In genomic region chr1:92646601-92647000, GRCm38 (mm10) we compare ENCODE assay signal across 29 mouse cellular contexts. TPM values are rescaled to one million over a fixed set of nuclear protein-coding genes. Genes with fewer than 3 reads are reported as not detected.
"Had no signal": no experiment of that assay in that cellular context is flagged by ENCODE, and none has a peak within 500 bp of the region (broad histone marks: within the 10 kb centered on the region; RNA-seq: fewer than 3 reads in every experiment).

No protein-coding gene starts in this region.

- H3K27ac ChIP-seq: kidney, embryonic 15.5 days; left cerebral cortex, adult 2 months; limb, embryonic 12.5 days; liver, embryonic 13.5 days; macrophage; midbrain, embryonic 15.5 days; neural tube, embryonic 13.5 days; stomach, embryonic 15.5 days had no signal

- H3K4me3 ChIP-seq: kidney, embryonic 15.5 days; left cerebral cortex, adult 2 months; limb, embryonic 12.5 days; liver, embryonic 13.5 days; midbrain, embryonic 15.5 days; myocyte; neural tube, embryonic 13.5 days; stomach, embryonic 15.5 days had no signal

- H3K4me2 ChIP-seq: kidney, embryonic 15.5 days; limb, embryonic 12.5 days; liver, embryonic 13.5 days; lung, embryonic 14.5 days; midbrain, embryonic 15.5 days; neural tube, embryonic 13.5 days; stomach, embryonic 15.5 days had no signal

- H3K9ac ChIP-seq: kidney, embryonic 15.5 days; limb, embryonic 12.5 days; liver, embryonic 13.5 days; lung, embryonic 14.5 days; midbrain, embryonic 15.5 days; neural tube, embryonic 13.5 days; stomach, embryonic 15.5 days had no signal

- H3K36me3 ChIP-seq: kidney, embryonic 15.5 days; limb, embryonic 12.5 days; liver, embryonic 13.5 days; midbrain, embryonic 15.5 days; neural tube, embryonic 13.5 days; stomach, embryonic 15.5 days had no signal

- DNase-seq: kidney, adult 11 months; kidney, adult 8-10 months; kidney, postnatal 10 days; kidney, postnatal 36 days; layer of hippocampus, postnatal 36 days; liver; liver, embryonic 13.5 days; lung, embryonic 14.5 days; retina, postnatal 1 day; right cerebral cortex, postnatal 25 days; spleen, adult 18-20 months; thymus, postnatal 36 days had no signal

- ATAC-seq: lung, postnatal 0 days; midbrain, embryonic 15.5 days had no signal

- H3K27me3 ChIP-seq: liver, embryonic 13.5 days; stomach, embryonic 15.5 days had no signal

- H3K9me3 ChIP-seq: kidney, embryonic 15.5 days; limb, embryonic 12.5 days; liver, embryonic 13.5 days; midbrain, embryonic 15.5 days; neural tube, embryonic 13.5 days; stomach, embryonic 15.5 days had no signal

RNA-seq across cellular contexts. Expression of gene Otos, which starts 2.0 kb away (rescaled TPM):
- total RNA-seq: left cerebral cortex, adult 2 months; left cerebral cortex, postnatal 10 days; left cerebral cortex, postnatal 36 days; monocyte, adult 5-6 weeks; neutrophil, adult 5-6 weeks had no signal
- polyA plus RNA-seq: limb, embryonic 12.5 days; liver, embryonic 13.5 days; lung, embryonic 14.5 days; macrophage; neural tube, embryonic 13.5 days had no signal

RNA-seq across cellular contexts. Expression of gene Olfr12, which starts 29.0 kb away (rescaled TPM):
- total RNA-seq: layer of hippocampus, postnatal 10 days; layer of hippocampus, postnatal 36 days; left cerebral cortex, adult 2 months; left cerebral cortex, postnatal 10 days; left cerebral cortex, postnatal 36 days; megakaryocyte, adult 5-6 weeks; monocyte, adult 5-6 weeks had no signal
- polyA plus RNA-seq: kidney, embryonic 15.5 days; limb, embryonic 12.5 days; liver, embryonic 13.5 days; liver, embryonic 16.5 days; lung, embryonic 14.5 days; lung, postnatal 0 days; macrophage; midbrain, embryonic 15.5 days; myocyte; neural tube, embryonic 13.5 days; stomach, embryonic 15.5 days had no signal

RNA-seq across cellular contexts. Expression of gene Olfr1410, which starts 41.0 kb away (rescaled TPM):
- total RNA-seq: layer of hippocampus, adult 8-10 months; layer of hippocampus, postnatal 10 days; layer of hippocampus, postnatal 36 days; left cerebral cortex, adult 2 months; left cerebral cortex, postnatal 10 days; left cerebral cortex, postnatal 36 days; megakaryocyte, adult 5-6 weeks; monocyte, adult 5-6 weeks; neutrophil, adult 5-6 weeks had no signal
- polyA plus RNA-seq: kidney, embryonic 15.5 days; limb, embryonic 12.5 days; liver, embryonic 13.5 days; liver, embryonic 16.5 days; lung, embryonic 14.5 days; lung, postnatal 0 days; macrophage; midbrain, embryonic 15.5 days; myocyte; neural tube, embryonic 13.5 days; stomach, embryonic 15.5 days had no signal

RNA-seq across cellular contexts. Expression of gene Olfr1411, which starts 52.4 kb away (rescaled TPM):
- total RNA-seq: layer of hippocampus, adult 8-10 months; layer of hippocampus, postnatal 10 days; layer of hippocampus, postnatal 36 days; left cerebral cortex, adult 2 months; left cerebral cortex, postnatal 10 days; left cerebral cortex, postnatal 36 days; megakaryocyte, adult 5-6 weeks; monocyte, adult 5-6 weeks; neutrophil, adult 5-6 weeks had no signal
- polyA plus RNA-seq: kidney, embryonic 15.5 days; limb, embryonic 12.5 days; liver, embryonic 13.5 days; liver, embryonic 16.5 days; lung, embryonic 14.5 days; lung, postnatal 0 days; macrophage; midbrain, embryonic 15.5 days; myocyte; neural tube, embryonic 13.5 days; stomach, embryonic 15.5 days had no signal
